Mouse (Mus musculus) olfactory bulb, adult 2 months (tissue): ENCODE measurements around the gene Ctbp1.

ENCODE experiments used
- CTCF ChIP-seq: fragments of 200-500 bp; IDR thresholded peaks from 2 replicates; pipeline ENCODE4 v1.5.1; 2012; ENCODE audit warnings: low read depth, mild to moderate bottlenecking, low read length, moderate library complexity; ENCODE audit not compliant: insufficient read depth
- POLR2A ChIP-seq: fragments of 200-500 bp; IDR thresholded peaks from 2 replicates; pipeline ENCODE4 v1.6.1; 2012; ENCODE audit warnings: mild to moderate bottlenecking, low read depth, low read length, moderate library complexity; ENCODE audit not compliant: insufficient read depth

GRCm38 (mm10) chr5:33200071-33200470 lies 74.7 kb downstream of the Ctbp1 start:
- TF ChIP-seq CTCF = no peak
- no peak for TF ChIP-seq POLR2A
